Mouse (Mus musculus): ENCODE measurements at regions not wholly inside any gene's neighbourhood (a gene's known extent, or its start where the extent isn't known, plus 50 kb on each side); places are given as distances from the start of the nearest gene placed in this dataset.

GRCm38 (mm10) chr4:81897451-81897850 lies 454.8 kb upstream of the Mpdz start:
- DNase-seq (ENCODE audit: extremely low spot score) = no peak

DNA sequence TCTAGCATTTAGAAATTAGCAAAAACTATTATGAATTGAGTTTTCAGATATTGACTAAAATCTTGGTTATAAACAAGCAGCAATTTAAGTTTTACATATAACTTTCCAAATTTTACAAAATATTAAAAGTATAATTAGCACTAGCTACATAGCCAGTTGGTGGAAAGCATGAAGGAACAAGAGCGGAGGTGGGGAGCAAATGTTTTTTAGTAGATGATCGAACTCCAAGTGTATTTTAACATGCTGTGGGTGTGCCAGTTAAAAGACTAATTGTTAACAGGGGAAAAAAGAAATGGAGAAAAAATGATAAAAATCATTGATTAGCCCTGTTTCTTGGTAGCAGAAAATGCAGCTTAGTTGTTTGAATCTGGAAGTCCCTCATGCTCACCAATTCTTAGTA lies 426.3 kb upstream of the Mpdz start:
- DNase-seq (ENCODE audit: extremely low spot score) = no peak

DNA sequence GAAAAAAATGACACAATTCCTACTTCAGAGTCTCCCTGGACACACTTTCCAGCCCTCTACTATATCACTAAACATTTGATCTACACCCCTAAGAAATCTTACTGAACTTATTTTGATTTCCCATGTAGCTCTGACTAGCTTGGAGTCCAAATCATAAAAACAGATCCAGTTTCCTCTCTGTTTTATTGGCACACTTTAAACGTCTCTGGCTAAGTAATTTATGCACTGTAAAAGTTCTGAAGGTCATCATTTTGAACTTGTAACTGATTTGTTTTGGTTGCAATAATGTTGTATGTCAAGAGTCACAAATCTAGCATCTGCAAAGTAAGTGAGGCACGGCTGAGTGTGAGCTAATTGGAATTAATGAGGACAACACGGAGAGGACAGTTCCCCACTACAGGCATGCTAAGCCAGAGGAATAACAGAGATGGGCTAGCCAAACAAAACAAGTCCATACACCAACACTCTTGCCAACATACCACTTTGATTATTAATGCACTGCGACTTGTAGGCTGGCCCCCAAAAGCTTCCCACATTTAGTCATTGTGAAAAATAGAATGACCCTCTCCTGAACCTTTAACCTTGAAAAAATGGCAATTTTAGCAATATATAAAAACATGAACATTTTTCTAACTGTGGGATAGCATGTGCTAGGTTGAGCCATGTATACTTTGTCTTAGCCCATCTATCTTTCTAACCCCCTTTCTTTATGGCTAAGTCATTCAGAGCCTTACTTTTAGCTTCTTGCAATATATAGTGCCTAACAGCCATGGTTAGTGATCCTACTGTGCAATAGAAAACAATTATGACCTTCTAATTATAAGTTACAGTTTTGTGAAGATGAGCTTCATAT lies 399.3 kb upstream of the Mpdz start:
- no peak for DNase-seq (ENCODE audit: extremely low spot score)

GRCm38 (mm10) chr4:81829972-81830371 lies 387.4 kb upstream of the Mpdz start:
- no peak for DNase-seq (ENCODE audit: extremely low spot score)

- DNase-seq (ENCODE audit: extremely low spot score) = no peak
These were observed 384.8 kb upstream of the Mpdz start for GRCm38 (mm10) chr4:81827453-81827852.

DNA sequence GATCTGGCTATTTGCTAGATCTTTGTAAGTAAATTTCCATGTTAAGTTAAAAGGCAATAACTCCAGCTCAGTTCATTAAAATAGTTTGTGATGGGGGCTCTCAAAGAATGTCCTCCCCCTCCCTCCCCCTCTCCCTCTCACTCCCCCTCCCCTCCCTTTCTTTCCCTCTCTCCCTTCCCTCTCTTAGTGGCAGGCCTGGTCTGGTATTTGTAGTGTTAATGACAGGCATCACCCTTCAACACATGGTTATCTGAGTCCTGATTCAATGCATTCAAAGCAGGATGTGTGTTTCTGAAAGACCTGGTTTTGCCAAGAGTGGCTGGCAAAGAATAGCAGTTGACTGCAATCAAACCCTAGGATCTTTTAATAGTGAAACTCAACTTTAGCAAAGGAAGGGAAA lies 383.4 kb upstream of the Mpdz start:
- no peak for DNase-seq (ENCODE audit: extremely low spot score)

GRCm38 (mm10) chr4:81823566-81823965 lies 381.0 kb upstream of the Mpdz start:
- DNase-seq (ENCODE audit: extremely low spot score) = no peak

- DNase-seq (ENCODE audit: extremely low spot score) = no peak
These were observed 346.7 kb upstream of the Mpdz start for GRCm38 (mm10) chr4:81789274-81789673.

GRCm38 (mm10) chr4:81788636-81789035 lies 346.0 kb upstream of the Mpdz start:
- no peak for DNase-seq (ENCODE audit: extremely low spot score)

- no peak for DNase-seq (ENCODE audit: extremely low spot score)
These were observed 339.4 kb upstream of the Mpdz start for GRCm38 (mm10) chr4:81781971-81782370.

GRCm38 (mm10) chr4:81766705-81767104 lies 324.1 kb upstream of the Mpdz start:
- DNase-seq (ENCODE audit: extremely low spot score) = no peak

- DNase-seq (ENCODE audit: extremely low spot score) = peak; percentile 56
These were observed 321.6 kb upstream of the Mpdz start for GRCm38 (mm10) chr4:81764026-81764867.

DNA sequence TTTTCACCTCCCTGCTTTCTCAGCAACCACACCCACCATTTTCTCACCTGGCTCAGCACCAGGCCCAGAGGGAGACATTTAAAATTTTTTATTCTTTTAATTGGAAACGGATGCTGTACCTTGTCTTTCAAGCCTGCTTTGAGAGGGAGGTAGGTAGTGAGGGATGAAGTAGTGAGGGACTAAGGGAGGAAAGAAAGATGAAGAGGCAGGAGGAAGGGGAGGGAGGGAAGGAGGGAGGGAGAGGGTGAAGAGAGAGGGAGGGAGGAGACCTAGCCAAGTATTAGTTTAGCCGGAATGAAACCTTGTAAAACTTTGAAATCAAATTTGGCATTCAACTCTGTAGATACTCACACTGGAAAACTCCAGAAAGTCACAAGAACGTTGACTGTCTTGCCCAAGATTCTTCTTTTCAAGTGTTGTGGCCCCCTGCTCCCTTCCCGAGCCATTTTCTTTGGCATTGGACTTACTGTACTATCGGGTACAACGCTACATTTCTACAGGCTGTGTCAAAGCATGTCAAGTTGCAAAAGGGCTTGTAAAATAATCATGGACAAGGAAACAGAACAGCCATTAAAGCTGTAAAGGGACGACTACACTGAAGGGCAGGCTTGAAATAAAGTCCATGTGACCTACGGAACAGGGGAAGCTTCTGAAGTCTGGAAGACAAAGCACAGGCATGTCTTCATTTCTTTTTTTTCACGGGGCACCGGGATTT lies 320.9 kb upstream of the Mpdz start:
- DNase-seq (ENCODE audit: extremely low spot score) = no peak

GRCm38 (mm10) chr4:81762592-81763229 lies 320.1 kb upstream of the Mpdz start:
- DNase-seq (ENCODE audit: extremely low spot score) = no peak

DNA sequence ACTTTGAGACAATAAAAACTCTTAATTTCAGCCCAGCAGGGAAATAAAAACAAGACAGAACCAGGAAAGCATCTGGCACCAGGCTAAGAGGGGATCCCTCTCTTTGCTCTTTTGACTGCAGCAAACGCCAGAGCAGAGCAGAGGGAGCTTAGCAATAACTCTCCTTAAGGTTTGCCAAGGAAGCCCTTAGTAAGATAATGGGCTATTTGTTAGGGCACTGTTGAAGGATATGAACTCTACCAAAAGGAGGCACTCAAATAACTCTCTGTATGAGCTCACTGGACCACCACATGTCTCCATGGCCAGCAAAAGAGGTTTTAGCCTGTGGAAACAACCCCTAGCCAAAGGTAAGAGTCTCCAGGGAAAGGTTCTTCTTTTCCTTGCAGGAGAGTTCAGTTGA lies 315.3 kb upstream of the Mpdz start:
- DNase-seq (ENCODE audit: extremely low spot score) = no peak

GRCm38 (mm10) chr4:81744629-81745509 lies 302.3 kb upstream of the Mpdz start:
- DNase-seq (ENCODE audit: extremely low spot score) = peak; percentile 61

- DNase-seq (ENCODE audit: extremely low spot score) = peak; percentile 64
These were observed 301.5 kb upstream of the Mpdz start for GRCm38 (mm10) chr4:81743978-81744628.

DNA sequence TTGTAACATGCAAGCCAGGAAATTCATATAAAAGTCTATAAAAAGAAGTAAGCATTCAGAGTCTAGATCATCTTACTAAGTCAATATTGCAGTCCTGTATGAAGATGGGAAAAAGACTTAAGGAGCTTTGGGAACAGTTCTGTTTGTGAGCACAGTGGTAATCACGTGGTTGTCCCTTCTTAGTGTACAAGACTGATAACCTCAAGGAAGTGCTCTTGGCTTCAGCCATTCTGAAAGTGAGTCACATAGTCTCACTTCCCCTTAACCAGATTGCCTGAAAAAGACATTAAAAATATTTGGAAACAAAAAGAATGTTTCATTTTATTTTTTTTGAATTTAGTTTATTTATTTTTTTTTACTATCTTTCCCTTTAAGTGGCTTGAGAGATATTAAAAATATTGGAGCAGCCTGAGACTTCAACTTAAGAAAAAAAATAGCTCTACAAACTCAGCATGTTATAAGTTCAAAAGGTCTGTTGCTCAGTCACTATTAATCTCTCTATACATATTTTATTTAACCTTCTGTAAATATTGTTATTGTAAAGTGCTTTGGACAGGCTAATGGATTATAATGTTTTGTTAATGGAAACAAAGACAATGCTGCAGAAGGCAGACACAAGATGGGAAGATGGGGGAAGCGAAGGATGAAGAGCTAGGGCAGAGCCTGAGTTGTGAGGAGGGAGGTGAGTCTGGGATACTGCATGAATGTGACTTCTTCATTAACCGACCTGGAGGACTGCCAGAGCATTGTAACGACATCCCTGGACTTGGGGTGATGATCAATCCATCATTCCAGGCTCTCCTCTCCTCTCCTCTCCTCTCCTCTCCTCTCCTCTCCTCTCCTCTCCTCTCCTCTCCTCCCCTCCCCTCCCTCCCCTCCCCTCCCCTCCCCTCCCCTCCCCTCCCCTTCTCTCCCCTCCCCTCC lies 300.2 kb upstream of the Mpdz start:
- DNase-seq (ENCODE audit: extremely low spot score) = no peak

DNA sequence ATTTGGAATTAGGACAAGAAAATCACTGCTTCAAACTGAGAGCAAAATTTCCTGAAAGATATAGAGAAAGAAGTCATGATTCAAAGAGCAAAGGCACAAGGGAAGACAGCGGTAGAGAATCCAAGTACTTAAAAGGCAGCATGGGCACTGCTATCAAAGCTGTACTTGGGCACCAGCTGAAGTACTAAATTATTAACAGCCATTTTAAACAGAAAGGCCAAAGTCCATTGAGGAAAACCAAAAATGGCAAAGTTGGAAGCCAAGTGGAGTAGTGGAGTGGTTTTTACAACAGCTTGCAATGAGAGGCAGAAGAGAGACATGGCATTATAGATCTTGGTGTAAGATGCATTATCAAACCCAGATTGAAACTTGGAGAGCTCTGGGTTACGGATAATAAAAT lies 291.8 kb upstream of the Mpdz start:
- no peak for DNase-seq (ENCODE audit: extremely low spot score)
